12 mouse cellular contexts compared by ENCODE assay signal in genomic region chr1:180507291-180507791, GRCm38 (mm10). TPM values are rescaled to one million over a fixed set of nuclear protein-coding genes. Genes with fewer than 3 reads are reported as not detected.
A peak's percentile ranks its signal among the peaks of the same experiment; 100 is the strongest.
DNase-seq lines count a peak whose midpoint lies in the region; ATAC-seq and TF ChIP-seq lines count a peak whose summit lies in the region.
"Had no signal": no experiment of that assay in that cellular context is flagged by ENCODE, and none has a peak within 500 bp of the region (broad histone marks: within the 10 kb centered on the region; RNA-seq: fewer than 3 reads in every experiment).

No protein-coding gene starts in this region.

- H3K4me1 ChIP-seq in heart, embryonic 12.5 days (replicated peaks): no peaks in the 10 kb centered on the region

- H3K4me2 ChIP-seq in heart, embryonic 12.5 days: no peak overlapping the region
- H3K4me2 ChIP-seq: limb, embryonic 12.5 days; lung, embryonic 14.5 days had no signal

- H3K4me3 ChIP-seq in gastrocnemius, adult 2 months: no peak overlapping the region
- no peak overlapping the region for H3K4me3 ChIP-seq in heart, embryonic 12.5 days
- H3K4me3 ChIP-seq: limb, embryonic 12.5 days had no signal

- no peak overlapping the region for H3K9ac ChIP-seq in heart, embryonic 12.5 days
- H3K9ac ChIP-seq: limb, embryonic 12.5 days; lung, embryonic 14.5 days had no signal

- peak; percentile 24 for DNase-seq in gastrocnemius, adult 2 months
- no peak for DNase-seq in gastrocnemius, adult 8-10 months (ENCODE audit: low spot score in 2 of 2)
- peak; percentile 64 to 68 for DNase-seq in adrenal gland, postnatal 36 days
- DNase-seq in frontal cortex, adult 2 months (ENCODE audit: extremely low spot score in 1 of 2, low spot score in 1 of 2): peak; percentile 67 to 85
- peak; percentile 75 to 81 for DNase-seq in left cerebral cortex, postnatal 36 days (ENCODE audit: low spot score in 2 of 2)
- DNase-seq in gastrocnemius, postnatal 25 days: no peak
- DNase-seq: gastrocnemius, postnatal 14 days; lung, embryonic 14.5 days had no signal

- peaks cover 65% of the 10 kb centered on the region for H3K27me3 ChIP-seq in heart, embryonic 12.5 days (replicated peaks)
- H3K27me3 ChIP-seq: limb, embryonic 12.5 days had no signal

- WGBS in heart, embryonic 12.5 days: 64% methylated on average over 7 of the region's 7 CpGs

- ATAC-seq in megakaryocyte progenitor cell, adult 5-6 weeks (replicated peaks; ENCODE audit: poor library complexity): no peak
- no peak for ATAC-seq in heart, embryonic 12.5 days (ENCODE audit: insufficient number of reproducible peaks, low FRiP score)
- ATAC-seq: intestine, postnatal 0 days had no signal

- intact Hi-C loops in gastrocnemius, adult 2 months (cut with DNase I): no loop called here
- intact Hi-C loops in left cerebral cortex, postnatal 36 days (cut with DNase I): no loop called here

- TF ChIP-seq CTCF in gastrocnemius, adult 2 months (IDR thresholded peaks at IDR 0.05): no peak

- H3K27ac ChIP-seq in gastrocnemius, adult 2 months: no peak overlapping the region
- H3K27ac ChIP-seq in heart, embryonic 12.5 days (ENCODE audit: poor library complexity, severe bottlenecking): no peak overlapping the region
- H3K27ac ChIP-seq: limb, embryonic 12.5 days had no signal

- H3K9me3 ChIP-seq in heart, embryonic 12.5 days (replicated peaks): no peaks in the 10 kb centered on the region
- H3K9me3 ChIP-seq: limb, embryonic 12.5 days had no signal

- H3K36me3 ChIP-seq in heart, embryonic 12.5 days: no peaks in the 10 kb centered on the region
- H3K36me3 ChIP-seq: limb, embryonic 12.5 days had no signal

RNA-seq across cellular contexts. Expression of gene Stum, which starts 24.0 kb away (rescaled TPM):
- total RNA-seq in gastrocnemius, adult 2 months (2021): under 1 TPM; 0.41 to 0.86 TPM
- under 1 TPM; 0.12 to 0.75 (median 0.56) TPM for total RNA-seq in gastrocnemius, adult 8-10 months (2022)
- under 1 TPM; 0.50 to 0.53 TPM for total RNA-seq in adrenal gland, postnatal 36 days (2021)
- 118 and 128 TPM in 2 replicates for polyA plus RNA-seq in frontal cortex, adult 2 months (2012; rRNA removed)
- total RNA-seq in left cerebral cortex, postnatal 36 days (2021): 100 to 1,000 TPM; 150 to 173 TPM
- not detected in 2 replicates for total RNA-seq in megakaryocyte progenitor cell, adult 5-6 weeks (2015)
- total RNA-seq in megakaryocyte progenitor cell, adult 5-6 weeks (2017): not detected in 2 replicates
- total RNA-seq in gastrocnemius, postnatal 25 days (2021): under 1 TPM; 0.43 to 0.49 TPM
- polyA plus RNA-seq in heart, embryonic 12.5 days (2016; fragmentation: Nextera tagmentation; extraction: Ambion mirVana): 0.10 and 0.23 TPM in 2 replicates
- polyA plus RNA-seq: lung, embryonic 14.5 days had no signal

Comparison
In these comparisons a context has a peak if more than half of its experiments do, and no peak if none do; other contexts are left out.
1. DNase-seq: peak in gastrocnemius, adult 2 months (single experiment), adrenal gland, postnatal 36 days (2 of 2), frontal cortex, adult 2 months (2 of 2) and left cerebral cortex, postnatal 36 days (2 of 2); none in gastrocnemius, adult 8-10 months (0 of 2) and gastrocnemius, postnatal 25 days (single experiment).
2. RNA of gene Stum, which starts 24.0 kb away (total RNA-seq): 150 to 173 TPM in left cerebral cortex, postnatal 36 days; 0.41 to 0.86 TPM in gastrocnemius, adult 2 months, 0.12 to 0.75 TPM in gastrocnemius, adult 8-10 months, 0.50 to 0.53 TPM in adrenal gland, postnatal 36 days, 0.43 to 0.49 TPM in gastrocnemius, postnatal 25 days and not detected in megakaryocyte progenitor cell, adult 5-6 weeks; every median in the first group is over 10 times any median in the second.